Mouse (Mus musculus) layer of hippocampus, adult 9-10 months (tissue): Measurements from ENCODE around the gene Myl6.

ENCODE experiments used
- DNase-seq: peaks from one replicate; pipeline ENCODE4 v3.0.0; 2022; ENCODE audit warnings: low spot score

The Myl6 gene

GRCm38 (mm10) chr10:128493695-128494666 lies at the start of gene Myl6:
Myl6 (minus strand) TSS chr10:128494145.
- peak; percentile 99 for DNase-seq

- DNase-seq: no peak
Observed at GRCm38 (mm10) chr10:128543100-128543499, 49.2 kb upstream of the Myl6 start.

GRCm38 (mm10) chr10:128538340-128538870 lies 44.5 kb upstream of the Myl6 start:
- no peak for DNase-seq

GRCm38 (mm10) chr10:128536266-128536940 lies 42.5 kb upstream of the Myl6 start:
- DNase-seq: peak; percentile 96

GRCm38 (mm10) chr10:128535624-128536265 lies 41.8 kb upstream of the Myl6 start:
- DNase-seq: no peak

GRCm38 (mm10) chr10:128535206-128535605 lies 41.3 kb upstream of the Myl6 start:
- DNase-seq: no peak

- no peak for DNase-seq
Observed at GRCm38 (mm10) chr10:128526366-128527356, 32.7 kb upstream of the Myl6 start.

GRCm38 (mm10) chr10:128525671-128526308 lies 31.8 kb upstream of the Myl6 start, which contains the start of gene Esyt1:
Esyt1 (minus strand) TSS chr10:128525871.
- DNase-seq: peak; percentile 75

GRCm38 (mm10) chr10:128524732-128525662 lies 31.1 kb upstream of the Myl6 start:
- DNase-seq: no peak

- DNase-seq: no peak
Observed at GRCm38 (mm10) chr10:128524111-128524731, 30.3 kb upstream of the Myl6 start.

- DNase-seq: no peak
Observed at GRCm38 (mm10) chr10:128522351-128522750, 28.4 kb upstream of the Myl6 start.

- DNase-seq: no peak
Observed at GRCm38 (mm10) chr10:128520591-128520990, 26.6 kb upstream of the Myl6 start.

GRCm38 (mm10) chr10:128518833-128519232 lies 24.9 kb upstream of the Myl6 start:
- DNase-seq: no peak

- DNase-seq: no peak
Observed at GRCm38 (mm10) chr10:128516677-128517076, 22.7 kb upstream of the Myl6 start.

GRCm38 (mm10) chr10:128516029-128516428 lies 22.1 kb upstream of the Myl6 start:
- no peak for DNase-seq

- DNase-seq: no peak
Observed at GRCm38 (mm10) chr10:128515044-128515443, 21.1 kb upstream of the Myl6 start.

- no peak for DNase-seq
Observed at GRCm38 (mm10) chr10:128511761-128512160, 17.8 kb upstream of the Myl6 start.

- no peak for DNase-seq
Observed at GRCm38 (mm10) chr10:128511189-128511588, 17.2 kb upstream of the Myl6 start.

GRCm38 (mm10) chr10:128510301-128510700 lies 16.4 kb upstream of the Myl6 start:
- no peak for DNase-seq
